In genomic region chr16:34855136-34855535, GRCm38 (mm10) we compare ENCODE assay signal across 12 mouse cellular contexts.
DNase-seq lines count a peak whose midpoint lies in the region.
"Had no signal": no experiment of that assay in that cellular context is flagged by ENCODE, and none has a peak within 500 bp of the region (broad histone marks: within the 10 kb centered on the region; RNA-seq: fewer than 3 reads in every experiment).

No protein-coding gene starts in this region.

- DNase-seq in layer of hippocampus, adult 11-12 months (ENCODE audit: low spot score) = peak; percentile 32
- DNase-seq in layer of hippocampus, postnatal 25 days (ENCODE audit: extremely low spot score in 1 of 2, low spot score in 1 of 2) = no peak
- DNase-seq in thymus, postnatal 0 days (ENCODE audit: low spot score) = peak; percentile 51
- no peak for DNase-seq in thymus, postnatal 25 days
- peak; percentile 47 for DNase-seq in gastrocnemius, postnatal 25 days
- no peak for DNase-seq in heart, postnatal 10 days
- DNase-seq in cerebellum, adult 9-10 months = no peak
- DNase-seq: adrenal gland, postnatal 36 days; cerebellum, postnatal 14 days; kidney, adult 8-10 months; kidney, postnatal 36 days; thymus, adult 2 months had no signal

- intact Hi-C loops in heart, postnatal 10 days (cut with DNase I) = no loop called here

Comparison
In these comparisons a context has a peak if more than half of its experiments do, and no peak if none do; other contexts are left out.
1. DNase-seq: peak in layer of hippocampus, adult 11-12 months (single experiment), thymus, postnatal 0 days (single experiment) and gastrocnemius, postnatal 25 days (single experiment); none in layer of hippocampus, postnatal 25 days (0 of 2), thymus, postnatal 25 days (single experiment), heart, postnatal 10 days (0 of 2) and cerebellum, adult 9-10 months (single experiment).